Mouse (Mus musculus): Measurements from ENCODE around the gene Gli1. TPM values are rescaled to one million over a fixed set of nuclear protein-coding genes. Genes with fewer than 3 reads are reported as not detected.

Gene Gli1
- total and polyA plus RNA-seq, 3 experiments, result 0.10 to 0.42 TPM; not detected in 1

DNA sequence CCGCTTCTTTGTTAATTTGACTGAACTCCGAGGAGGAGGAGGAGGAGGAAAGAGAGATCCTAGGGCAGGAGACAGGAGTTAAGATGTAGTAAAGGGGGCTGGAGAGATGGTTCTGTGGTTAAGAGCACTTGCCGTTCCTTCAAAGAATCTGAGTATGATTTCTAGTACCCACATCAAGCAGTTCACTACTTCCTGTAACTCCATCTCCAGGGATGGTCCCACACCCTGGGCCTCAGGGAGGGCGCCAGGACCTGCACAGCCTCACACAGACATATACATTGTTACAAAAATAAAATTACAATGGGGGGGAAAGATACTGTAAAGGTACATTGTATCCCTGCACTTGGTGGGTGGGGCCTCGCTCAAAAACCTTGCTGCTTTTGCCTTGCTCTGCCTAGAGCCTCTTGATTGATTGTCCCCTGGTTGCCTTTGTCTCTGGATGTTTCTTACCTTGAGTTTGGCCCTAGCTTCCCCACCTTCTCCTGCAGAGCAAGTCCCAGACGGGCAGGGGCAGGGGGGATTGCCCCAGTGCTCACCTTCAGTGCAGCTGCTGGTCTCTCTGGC lies 4.2 kb downstream of the Gli1 start:
- Histone ChIP-seq H3K4me2 (ENCODE audit: insufficient read depth, low read depth, poor library complexity, severe bottlenecking) (no peak overlapping the region), H3K27ac (ENCODE audit: insufficient read depth, low read depth) (no peak overlapping the region), H3K27me3 (replicated peaks) (peaks cover 33% of the 10 kb centered on the region), H3K4me3 (replicated peaks in 1 of 3; ENCODE audit: low read depth in 2 of 3, low read length in 2 of 3, poor library complexity in 1 of 3) (no peak overlapping the region), H3K9me3 (replicated peaks; ENCODE audit: low read length) (no peaks in the 10 kb centered on the region), H3K36me3 (replicated peaks in 1 of 2; ENCODE audit: control insufficient read depth in 1 of 2, insufficient read depth in 1 of 2, low read length in 1 of 2) (no peaks in the 10 kb centered on the region), H3K79me2 (replicated peaks; ENCODE audit: control insufficient read depth, extremely low read depth, insufficient read depth, poor library complexity, severe bottlenecking) (no peaks in the 10 kb centered on the region), H3K4me1 (ENCODE audit: control insufficient read depth in 1 of 2, insufficient read depth in 2 of 2) (peaks cover 0 to 28% of the 10 kb centered on the region in 2 experiments; a peak in 2 of 4 replicates), H3K9ac (ENCODE audit: insufficient read depth, low read depth) (no peak overlapping the region)
- TF ChIP-seq ZMIZ1 (IDR thresholded peaks at IDR 0.05; ENCODE audit: low read depth, low read length), result no peak
- TF ChIP-seq MAX (IDR thresholded peaks at IDR 0.05; ENCODE audit: low read length), result no peak
- no peak for TF ChIP-seq ETS1 (conservative IDR thresholded peaks at IDR 0.05; ENCODE audit: low read depth, low read length)
- TF ChIP-seq CHD2 (IDR thresholded peaks at IDR 0.05; ENCODE audit: low read length), result no peak
- TF ChIP-seq IRF4 (IDR thresholded peaks at IDR 0.05; ENCODE audit: low read depth, low read length), result no peak
- no peak for TF ChIP-seq JUN (IDR thresholded peaks at IDR 0.05; ENCODE audit: insufficient read depth, low read depth, low read length)
- no peak for TF ChIP-seq KAT2A (IDR thresholded peaks at IDR 0.05; ENCODE audit: insufficient replicate concordance, low read length)
- no peak for TF ChIP-seq SMC3 (IDR thresholded peaks at IDR 0.05; ENCODE audit: low read depth, low read length)
- TF ChIP-seq RCOR1 (conservative IDR thresholded peaks at IDR 0.05; ENCODE audit: low read depth, low read length), result no peak
- no peak for TF ChIP-seq NRF1 (IDR thresholded peaks at IDR 0.05; ENCODE audit: low read depth, low read length)
- no peak for TF ChIP-seq UBTF (IDR thresholded peaks at IDR 0.05; ENCODE audit: low read depth, low read length)
- no peak for TF ChIP-seq MAZ (IDR thresholded peaks at IDR 0.05; ENCODE audit: low read depth, low read length)
- TF ChIP-seq E2F4 (IDR thresholded peaks at IDR 0.05; ENCODE audit: insufficient replicate concordance, low read depth, low read length), result no peak
- no peak for TF ChIP-seq USF1 (IDR thresholded peaks at IDR 0.05; ENCODE audit: low read depth, low read length)
- TF ChIP-seq POLR2AphosphoS2 (IDR thresholded peaks at IDR 0.05; ENCODE audit: low read depth, low read length), result no peak
- no peak for TF ChIP-seq JUND (conservative IDR thresholded peaks at IDR 0.05; ENCODE audit: low read depth, low read length)
- TF ChIP-seq TBP (conservative IDR thresholded peaks at IDR 0.05; ENCODE audit: low read depth, low read length), result no peak
- no peak for TF ChIP-seq RAD21 (IDR thresholded peaks at IDR 0.05; ENCODE audit: low read depth, low read length)
- no peak for TF ChIP-seq ZKSCAN1 (IDR thresholded peaks at IDR 0.05; ENCODE audit: borderline replicate concordance, low read depth, low read length)
- in situ Hi-C loops (cut with MboI; ENCODE audit: low pct_ligation_motif_present, low pct_unique_long_range_greater_than_20kb, low sequenced_read_pairs) (no loop called here), dilution Hi-C loops (cut with MboI; ENCODE audit: extremely low pct_ligation_motif_present, extremely low pct_unique_long_range_greater_than_20kb, low sequenced_read_pairs) (no loop called here)
- no peak for DNase-seq (ENCODE audit: extremely low read depth)

- Histone ChIP-seq H3K4me2 (ENCODE audit: insufficient read depth, low read depth, poor library complexity, severe bottlenecking) (no peak overlapping the region), H3K4me3 (replicated peaks in 1 of 3; ENCODE audit: low read depth in 2 of 3, low read length in 2 of 3, poor library complexity in 1 of 3) (no peak overlapping the region), H3K9me3 (replicated peaks; ENCODE audit: low read length) (no peaks in the 10 kb centered on the region), H3K36me3 (replicated peaks in 1 of 2; ENCODE audit: control insufficient read depth in 1 of 2, insufficient read depth in 1 of 2, low read length in 1 of 2) (peaks cover 0 to 5% of the 10 kb centered on the region in 2 experiments), H3K27ac (ENCODE audit: insufficient read depth, low read depth) (no peak overlapping the region), H3K4me1 (ENCODE audit: control insufficient read depth in 1 of 2, insufficient read depth in 2 of 2) (peaks cover 0 to 21% of the 10 kb centered on the region in 2 experiments; a peak in 2 of 4 replicates), H3K79me2 (replicated peaks; ENCODE audit: control insufficient read depth, extremely low read depth, insufficient read depth, poor library complexity, severe bottlenecking) (no peaks in the 10 kb centered on the region), H3K9ac (ENCODE audit: insufficient read depth, low read depth) (no peak overlapping the region), H3K27me3 (replicated peaks) (peaks cover 29% of the 10 kb centered on the region)
- TF ChIP-seq MAZ (IDR thresholded peaks at IDR 0.05; ENCODE audit: low read depth, low read length) (no peak), CHD1 (IDR thresholded peaks at IDR 0.05; ENCODE audit: low read depth, low read length) (no peak), MAX (IDR thresholded peaks at IDR 0.05; ENCODE audit: low read length) (no peak), SMC3 (IDR thresholded peaks at IDR 0.05; ENCODE audit: low read depth, low read length) (no peak)
- DNase-seq (ENCODE audit: extremely low read depth), result no peak
- in situ Hi-C loops (cut with MboI; ENCODE audit: low pct_ligation_motif_present, low pct_unique_long_range_greater_than_20kb, low sequenced_read_pairs), result no loop called here
- dilution Hi-C loops (cut with MboI; ENCODE audit: extremely low pct_ligation_motif_present, extremely low pct_unique_long_range_greater_than_20kb, low sequenced_read_pairs), result no loop called here
Observed at GRCm38 (mm10) chr10:127336952-127337351, 4.8 kb downstream of the Gli1 start.
